Mouse (Mus musculus) liver, embryonic 16.5 days (tissue): ENCODE measurements around the gene Trip6. TPM values are rescaled to one million over a fixed set of nuclear protein-coding genes. Genes with fewer than 3 reads are reported as not detected.

Experiments
- ATAC-seq: fragments of 200-750 bp; cut with Nextera tagmentation; 2 replicates; pipeline ENCODE4 v1.8.0; 2017; ENCODE audit warnings: low read depth, mild to moderate bottlenecking, moderate number of reproducible peaks, moderate library complexity
- H3K27ac ChIP-seq: fragments of 300-500 bp; sonication (generic); 2 replicates; pipeline ENCODE4 v1.5.1; 2014; ENCODE audit warnings: mild to moderate bottlenecking, low read length
- H3K27me3 ChIP-seq: fragments of 300-500 bp; sonication (generic); 2 replicates; pipeline ENCODE4 v1.6.1; 2014; ENCODE audit warnings: low read depth, low read length, mixed read lengths; ENCODE audit not compliant: control insufficient read depth, insufficient read depth
- H3K36me3 ChIP-seq: fragments of 300-500 bp; sonication (generic); 2 replicates; pipeline ENCODE4 v1.6.1; 2014; ENCODE audit warnings: mild to moderate bottlenecking; ENCODE audit not compliant: control insufficient read depth, insufficient read depth
- H3K4me1 ChIP-seq: fragments of 300-500 bp; sonication (generic); 2 replicates; pipeline ENCODE4 v1.6.1; 2014; ENCODE audit warnings: low read depth, low read length, mixed read lengths; ENCODE audit not compliant: control insufficient read depth
- H3K4me2 ChIP-seq: fragments of 300-500 bp; sonication (generic); 2 replicates; pipeline ENCODE4 v1.6.1; 2014; ENCODE audit warnings: low read depth, low read length, mixed read lengths
- H3K4me3 ChIP-seq: fragments of 300-500 bp; sonication (generic); 2 replicates; pipeline ENCODE4 v1.5.1; 2014; ENCODE audit warnings: low read depth, mild to moderate bottlenecking, low read length
- H3K9ac ChIP-seq: fragments of 300-500 bp; sonication (generic); 2 replicates; pipeline ENCODE4 v1.6.1; 2014; ENCODE audit warnings: low read depth, low read length
- H3K9me3 ChIP-seq: fragments of 300-500 bp; sonication (generic); replicated peaks from 2 replicates; pipeline ENCODE4 v1.6.1; 2016; ENCODE audit warnings: low read length; ENCODE audit not compliant: control insufficient read depth
- WGBS: fragments of 180-500 bp; shearing (Covaris S2); extraction: QIAGEN DNeasy Blood & Tissue Kit; methylation state at CpG from one replicate; pipeline ENCODE4 v1.1.7; 2014; ENCODE audit not compliant: insufficient replicate concordance; 5-methylcytosine and 5-hydroxymethylcytosine counted together
- polyA plus RNA-seq: library from polyadenylated mRNA; unstranded; fragments of >200 nt; fragmentation: Nextera tagmentation; extraction: Ambion mirVana; gene quantifications from 2 replicates; pipeline ENCODE4 v1.2.1, GENCODE M21; 2015

The Trip6 gene
- polyA plus RNA-seq, 1 experiment from 2014 or later, result 9.6 TPM

GRCm38 (mm10) chr5:137349384-137350204 is 35.4 kb upstream of the Trip6 start, which contains the start of gene Ephb4:
TSS of gene Ephb4 (plus strand) at chr5:137350109.
- Histone ChIP-seq H3K27ac (peak within 1 kb of the TSS; percentile 67), H3K9me3 (no peaks in the 10 kb centered on the region), H3K27me3 (peaks cover 47% of the 10 kb centered on the region), H3K4me3 (peak within 1 kb of the TSS; percentile 57), H3K4me1 (peaks cover 4% of the 10 kb centered on the region), H3K4me2 (peak within 1 kb of the TSS; percentile 47), H3K36me3 (no peaks in the 10 kb centered on the region), H3K9ac (peak within 1 kb of the TSS; percentile 64)
- 1% methylated on average over 32 of the region's 32 CpGs for WGBS
- peak; percentile 85 for ATAC-seq

- 2% methylated on average over 33 of the region's 33 CpGs for WGBS
- Histone ChIP-seq H3K27me3 (peaks cover 47% of the 10 kb centered on the region), H3K4me3 (peak overlapping the region; percentile 19), H3K9ac (no peak overlapping the region), H3K36me3 (no peaks in the 10 kb centered on the region), H3K27ac (peak overlapping the region; percentile 57), H3K4me1 (peaks cover 4% of the 10 kb centered on the region), H3K4me2 (peak overlapping the region; percentile 45), H3K9me3 (no peaks in the 10 kb centered on the region)
- ATAC-seq, result peak; percentile 52
Observed at GRCm38 (mm10) chr5:137348482-137349383, 34.5 kb upstream of the Trip6 start.

- H3K27me3 ChIP-seq, result peaks cover 47% of the 10 kb centered on the region
- no peak overlapping the region for H3K4me3 ChIP-seq
- 34% methylated on average over 7 of the region's 7 CpGs for WGBS
- no peaks in the 10 kb centered on the region for H3K36me3 ChIP-seq
- peaks cover 4% of the 10 kb centered on the region for H3K4me1 ChIP-seq
- no peak overlapping the region for H3K9ac ChIP-seq
- peak overlapping the region; percentile 41 for H3K27ac ChIP-seq
- H3K4me2 ChIP-seq, result no peak overlapping the region
- H3K9me3 ChIP-seq, result no peaks in the 10 kb centered on the region
- no peak for ATAC-seq
Observed at GRCm38 (mm10) chr5:137347856-137348255, 33.7 kb upstream of the Trip6 start.

- no peak for ATAC-seq
- H3K4me3 ChIP-seq, result no peak overlapping the region
- peak overlapping the region; percentile 71 for H3K27ac ChIP-seq
- WGBS, result 50% methylated on average over 4 of the region's 4 CpGs
- peaks cover 47% of the 10 kb centered on the region for H3K27me3 ChIP-seq
- H3K9ac ChIP-seq, result no peak overlapping the region
- H3K9me3 ChIP-seq, result no peaks in the 10 kb centered on the region
- H3K36me3 ChIP-seq, result no peaks in the 10 kb centered on the region
- no peak overlapping the region for H3K4me2 ChIP-seq
- H3K4me1 ChIP-seq, result peaks cover 4% of the 10 kb centered on the region
Observed at GRCm38 (mm10) chr5:137346983-137347382, 32.8 kb upstream of the Trip6 start.

GRCm38 (mm10) chr5:137346388-137346787 is 32.2 kb upstream of the Trip6 start:
- H3K27me3 ChIP-seq, result peaks cover 41% of the 10 kb centered on the region
- no peak for ATAC-seq
- H3K9ac ChIP-seq, result no peak overlapping the region
- 64% methylated on average over 1 of the region's 1 CpGs for WGBS
- peak overlapping the region; percentile 71 for H3K27ac ChIP-seq
- H3K4me2 ChIP-seq, result no peak overlapping the region
- H3K4me3 ChIP-seq, result no peak overlapping the region
- no peaks in the 10 kb centered on the region for H3K9me3 ChIP-seq
- no peaks in the 10 kb centered on the region for H3K36me3 ChIP-seq
- H3K4me1 ChIP-seq, result peaks cover 4% of the 10 kb centered on the region

GRCm38 (mm10) chr5:137345821-137346220 is 31.6 kb upstream of the Trip6 start:
- H3K4me1 ChIP-seq, result peaks cover 4% of the 10 kb centered on the region
- 23% methylated on average over 9 of the region's 9 CpGs for WGBS
- H3K4me3 ChIP-seq, result no peak overlapping the region
- H3K9me3 ChIP-seq, result no peaks in the 10 kb centered on the region
- H3K27ac ChIP-seq, result peak overlapping the region; percentile 71
- peaks cover 36% of the 10 kb centered on the region for H3K27me3 ChIP-seq
- no peaks in the 10 kb centered on the region for H3K36me3 ChIP-seq
- ATAC-seq, result peak; percentile 61
- no peak overlapping the region for H3K9ac ChIP-seq
- H3K4me2 ChIP-seq, result no peak overlapping the region

- Histone ChIP-seq H3K27me3 (peaks cover 16% of the 10 kb centered on the region), H3K4me1 (peaks cover 10% of the 10 kb centered on the region), H3K4me3 (no peak overlapping the region), H3K27ac (no peak overlapping the region), H3K9me3 (no peaks in the 10 kb centered on the region), H3K4me2 (no peak overlapping the region), H3K9ac (no peak overlapping the region), H3K36me3 (no peaks in the 10 kb centered on the region)
- no peak for ATAC-seq
Observed at GRCm38 (mm10) chr5:137343869-137344268, 29.7 kb upstream of the Trip6 start.

GRCm38 (mm10) chr5:137343412-137343811 is 29.2 kb upstream of the Trip6 start:
- no peaks in the 10 kb centered on the region for H3K36me3 ChIP-seq
- no peak overlapping the region for H3K4me3 ChIP-seq
- H3K4me1 ChIP-seq, result peaks cover 10% of the 10 kb centered on the region
- 74% methylated on average over 5 of the region's 5 CpGs for WGBS
- no peak overlapping the region for H3K4me2 ChIP-seq
- ATAC-seq, result no peak
- H3K9ac ChIP-seq, result no peak overlapping the region
- H3K9me3 ChIP-seq, result no peaks in the 10 kb centered on the region
- H3K27ac ChIP-seq, result no peak overlapping the region
- H3K27me3 ChIP-seq, result peaks cover 12% of the 10 kb centered on the region
